Mouse (Mus musculus): ENCODE data around the gene Arhgap10. TPM values are rescaled to one million over a fixed set of nuclear protein-coding genes. Genes with fewer than 3 reads are reported as not detected.

Arhgap10 gene
- total and polyA plus RNA-seq, 3 experiments = 22.5 to 58.2 (median 51.4) TPM

GRCm38 (mm10) chr8:77473373-77473772 lies 44.4 kb downstream of the Arhgap10 start:
- Histone ChIP-seq H3K27ac (peak overlapping the region; percentile 74), H3K9ac (ENCODE audit: low read depth, low read length) (no peak overlapping the region; the same call in 1 of the 2 replicates), H3K79me2 (replicated peaks; ENCODE audit: control insufficient read depth, insufficient read depth, low read length) (0 out of 2 replicates have a peak, but pooled peaks cover 2% of the 10 kb centered on the region), H3K27me3 (ENCODE audit: control insufficient read depth, insufficient read depth, low read length) (no peaks in the 10 kb centered on the region), H3K36me3 (ENCODE audit: control insufficient read depth, insufficient read depth, low read length) (no peaks in the 10 kb centered on the region; the same call in 1 of the 2 replicates), H3K4me1 (ENCODE audit: control insufficient read depth, insufficient read depth, low read length) (peaks cover 15% of the 10 kb centered on the region), H3K4me3 (no peak overlapping the region)
- DNase-seq = peak; percentile 78 to 82
- TF ChIP-seq CTCF (IDR thresholded peaks at IDR 0.05) (no peak), POLR2A (IDR thresholded peaks at IDR 0.05; ENCODE audit: insufficient read depth, low read depth, low read length) (no peak)
- intact Hi-C loops (cut with DNase I) = no loop called here
- WGBS = 37% methylated on average over 6 of the region's 6 CpGs

GRCm38 (mm10) chr8:77461392-77461791 lies 56.4 kb downstream of the Arhgap10 start:
- intact Hi-C loops (cut with DNase I) = no loop called here
- H3K36me3 ChIP-seq (ENCODE audit: control insufficient read depth, insufficient read depth, low read length) = peaks cover under 1% of the 10 kb centered on the region; the same call in 1 of the 2 replicates
- TF ChIP-seq CTCF (IDR thresholded peaks at IDR 0.05) = no peak
- no peak for TF ChIP-seq POLR2A (IDR thresholded peaks at IDR 0.05; ENCODE audit: insufficient read depth, low read depth, low read length)
- TF ChIP-seq EP300 (IDR thresholded peaks at IDR 0.05; ENCODE audit: insufficient read depth, low read depth, low read length) = no peak
- H3K9ac ChIP-seq (ENCODE audit: low read depth, low read length) = no peak overlapping the region
- H3K27ac ChIP-seq = no peak overlapping the region
- DNase-seq = no peak
- H3K4me1 ChIP-seq (ENCODE audit: control insufficient read depth, insufficient read depth, low read length) = peaks cover 2% of the 10 kb centered on the region; the same call in 1 of the 2 replicates
- peaks cover 3% of the 10 kb centered on the region; the same call in 1 of the 2 replicates for H3K79me2 ChIP-seq (replicated peaks; ENCODE audit: control insufficient read depth, insufficient read depth, low read length)
- WGBS = 81% methylated on average over 6 of the region's 6 CpGs
- no peaks in the 10 kb centered on the region for H3K27me3 ChIP-seq (ENCODE audit: control insufficient read depth, insufficient read depth, low read length)
- H3K4me3 ChIP-seq = no peak overlapping the region

GRCm38 (mm10) chr8:77460363-77460762 lies 57.4 kb downstream of the Arhgap10 start:
- peaks cover 4% of the 10 kb centered on the region; the same call in 1 of the 2 replicates for H3K4me1 ChIP-seq (ENCODE audit: control insufficient read depth, insufficient read depth, low read length)
- H3K79me2 ChIP-seq (replicated peaks; ENCODE audit: control insufficient read depth, insufficient read depth, low read length) = 0 out of 2 replicates have a peak, but pooled peaks cover 2% of the 10 kb centered on the region
- H3K4me3 ChIP-seq = no peak overlapping the region
- no peak for DNase-seq
- no peak overlapping the region for H3K9ac ChIP-seq (ENCODE audit: low read depth, low read length)
- H3K27me3 ChIP-seq (ENCODE audit: control insufficient read depth, insufficient read depth, low read length) = no peaks in the 10 kb centered on the region
- peaks cover 4% of the 10 kb centered on the region for H3K36me3 ChIP-seq (ENCODE audit: control insufficient read depth, insufficient read depth, low read length)
- no peak for TF ChIP-seq POLR2A (IDR thresholded peaks at IDR 0.05; ENCODE audit: insufficient read depth, low read depth, low read length)
- no peak for TF ChIP-seq EP300 (IDR thresholded peaks at IDR 0.05; ENCODE audit: insufficient read depth, low read depth, low read length)
- TF ChIP-seq CTCF (IDR thresholded peaks at IDR 0.05) = no peak
- intact Hi-C loops (cut with DNase I) = no loop called here
- WGBS = 65% methylated on average over 2 of the region's 2 CpGs
- H3K27ac ChIP-seq = no peak overlapping the region

GRCm38 (mm10) chr8:77459696-77460095 lies 58.1 kb downstream of the Arhgap10 start:
- TF ChIP-seq CTCF (IDR thresholded peaks at IDR 0.05) = no peak
- TF ChIP-seq EP300 (IDR thresholded peaks at IDR 0.05; ENCODE audit: insufficient read depth, low read depth, low read length) = no peak
- TF ChIP-seq POLR2A (IDR thresholded peaks at IDR 0.05; ENCODE audit: insufficient read depth, low read depth, low read length) = no peak
- intact Hi-C loops (cut with DNase I) = no loop called here

GRCm38 (mm10) chr8:77458575-77458974 lies 59.2 kb downstream of the Arhgap10 start:
- intact Hi-C loops (cut with DNase I) = no loop called here

More at GRCm38 (mm10) chr8:77459696-77460095, 58.1 kb downstream of the Arhgap10 start:
- Histone ChIP-seq H3K4me3 (no peak overlapping the region), H3K79me2 (replicated peaks; ENCODE audit: control insufficient read depth, insufficient read depth, low read length) (0 out of 2 replicates have a peak, but pooled peaks cover 2% of the 10 kb centered on the region), H3K36me3 (ENCODE audit: control insufficient read depth, insufficient read depth, low read length) (peaks cover 4% of the 10 kb centered on the region), H3K27ac (no peak overlapping the region), H3K27me3 (ENCODE audit: control insufficient read depth, insufficient read depth, low read length) (no peaks in the 10 kb centered on the region), H3K9ac (ENCODE audit: low read depth, low read length) (no peak overlapping the region), H3K4me1 (ENCODE audit: control insufficient read depth, insufficient read depth, low read length) (peaks cover 4% of the 10 kb centered on the region; the same call in 1 of the 2 replicates)
- no peak for DNase-seq
- 76% methylated on average over 7 of the region's 7 CpGs for WGBS

GRCm38 (mm10) chr8:77456263-77456662 lies 61.5 kb downstream of the Arhgap10 start:
- Histone ChIP-seq H3K79me2 (replicated peaks; ENCODE audit: control insufficient read depth, insufficient read depth, low read length) (0 out of 2 replicates have a peak, but pooled peaks cover 2% of the 10 kb centered on the region), H3K27me3 (ENCODE audit: control insufficient read depth, insufficient read depth, low read length) (no peaks in the 10 kb centered on the region), H3K27ac (no peak overlapping the region), H3K36me3 (ENCODE audit: control insufficient read depth, insufficient read depth, low read length) (peaks cover 4% of the 10 kb centered on the region), H3K4me1 (ENCODE audit: control insufficient read depth, insufficient read depth, low read length) (peaks cover 7% of the 10 kb centered on the region; the same call in 1 of the 2 replicates), H3K4me3 (no peak overlapping the region), H3K9ac (ENCODE audit: low read depth, low read length) (no peak overlapping the region)
- TF ChIP-seq EP300 (IDR thresholded peaks at IDR 0.05; ENCODE audit: insufficient read depth, low read depth, low read length) (no peak), POLR2A (IDR thresholded peaks at IDR 0.05; ENCODE audit: insufficient read depth, low read depth, low read length) (no peak), CTCF (IDR thresholded peaks at IDR 0.05) (no peak)
- intact Hi-C loops (cut with DNase I) = no loop called here
- no peak for DNase-seq
- WGBS = 74% methylated on average over 6 of the region's 6 CpGs

More at GRCm38 (mm10) chr8:77458575-77458974, 59.2 kb downstream of the Arhgap10 start:
- peaks cover 5% of the 10 kb centered on the region; the same call in 1 of the 2 replicates for H3K4me1 ChIP-seq (ENCODE audit: control insufficient read depth, insufficient read depth, low read length)
- 88% methylated on average over 4 of the region's 4 CpGs for WGBS
- TF ChIP-seq POLR2A (IDR thresholded peaks at IDR 0.05; ENCODE audit: insufficient read depth, low read depth, low read length) (no peak), CTCF (IDR thresholded peaks at IDR 0.05) (no peak), EP300 (IDR thresholded peaks at IDR 0.05; ENCODE audit: insufficient read depth, low read depth, low read length) (no peak)
- H3K79me2 ChIP-seq (replicated peaks; ENCODE audit: control insufficient read depth, insufficient read depth, low read length) = 0 out of 2 replicates have a peak, but pooled peaks cover 2% of the 10 kb centered on the region
- H3K4me3 ChIP-seq = no peak overlapping the region
- DNase-seq = no peak
- H3K36me3 ChIP-seq (ENCODE audit: control insufficient read depth, insufficient read depth, low read length) = peaks cover 4% of the 10 kb centered on the region
- no peaks in the 10 kb centered on the region for H3K27me3 ChIP-seq (ENCODE audit: control insufficient read depth, insufficient read depth, low read length)
- H3K9ac ChIP-seq (ENCODE audit: low read depth, low read length) = no peak overlapping the region
- H3K27ac ChIP-seq = no peak overlapping the region
